Mouse (Mus musculus): ENCODE measurements around the gene Rpf2.

Gene Rpf2

DNA sequence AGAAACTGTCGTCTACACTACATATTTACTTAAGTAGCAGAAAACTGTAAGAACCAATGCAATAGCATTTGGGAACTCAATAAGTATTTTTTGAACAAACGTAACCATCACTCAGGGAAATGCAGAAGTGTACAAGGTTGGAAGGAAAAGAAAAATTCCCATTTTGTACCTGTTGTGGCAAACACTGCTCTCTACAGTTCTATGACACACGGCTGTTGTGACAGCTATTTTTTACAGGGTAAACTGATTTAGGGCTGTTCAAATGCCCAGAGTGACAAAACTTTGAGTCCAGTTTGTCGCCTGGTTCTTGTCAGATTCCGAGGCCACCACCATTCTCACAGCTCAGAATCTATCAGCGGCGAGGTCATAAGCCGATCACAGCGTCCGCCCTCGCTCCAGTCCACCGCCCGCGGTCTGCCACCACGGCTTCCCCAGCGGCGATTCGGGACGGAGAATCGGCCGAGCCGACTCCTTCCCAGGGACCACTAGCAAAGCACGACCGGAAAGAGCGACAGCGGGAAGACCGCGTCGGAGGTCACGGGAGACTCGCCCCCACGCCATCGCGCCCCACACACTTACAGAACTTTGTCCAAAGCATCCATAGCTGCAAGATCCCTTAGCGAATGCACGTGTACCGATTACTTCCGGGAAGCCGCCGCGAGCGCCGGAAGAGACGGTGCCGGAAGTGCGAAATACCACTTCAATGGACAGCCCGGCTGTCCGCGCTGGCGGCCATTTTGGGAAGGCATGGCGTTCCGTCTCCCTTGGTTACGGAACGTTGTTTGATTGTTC is at the start of gene Rpf2:
TSS of gene Rpf2 (minus strand) at position 663 of the 792 bp plus-strand sequence.
- peak; percentile 85 for DNase-seq

DNA sequence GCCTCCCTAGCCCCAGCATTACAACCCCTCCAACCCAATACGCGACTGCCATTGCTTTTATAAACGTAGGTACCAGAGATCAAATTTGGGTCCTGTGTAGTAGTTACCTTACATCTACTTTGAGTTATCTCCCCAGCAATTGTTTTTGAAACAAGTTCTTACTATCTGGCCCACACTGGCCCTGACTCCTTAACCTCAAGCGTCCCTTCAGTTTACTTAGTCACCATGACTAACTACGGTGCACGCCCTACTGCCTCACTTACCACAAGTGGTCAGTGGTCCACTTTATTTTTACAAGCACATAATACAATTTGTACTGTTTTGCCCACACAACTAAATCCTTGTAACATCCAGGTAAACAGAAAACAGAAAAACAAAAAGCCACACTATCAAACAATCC is 45.8 kb upstream of the Rpf2 start:
- DNase-seq: no peak

- DNase-seq: no peak
Observed at GRCm38 (mm10) chr10:40286767-40287166, 39.9 kb upstream of the Rpf2 start.

GRCm38 (mm10) chr10:40285571-40285970 is 38.7 kb upstream of the Rpf2 start:
- no peak for DNase-seq

DNA sequence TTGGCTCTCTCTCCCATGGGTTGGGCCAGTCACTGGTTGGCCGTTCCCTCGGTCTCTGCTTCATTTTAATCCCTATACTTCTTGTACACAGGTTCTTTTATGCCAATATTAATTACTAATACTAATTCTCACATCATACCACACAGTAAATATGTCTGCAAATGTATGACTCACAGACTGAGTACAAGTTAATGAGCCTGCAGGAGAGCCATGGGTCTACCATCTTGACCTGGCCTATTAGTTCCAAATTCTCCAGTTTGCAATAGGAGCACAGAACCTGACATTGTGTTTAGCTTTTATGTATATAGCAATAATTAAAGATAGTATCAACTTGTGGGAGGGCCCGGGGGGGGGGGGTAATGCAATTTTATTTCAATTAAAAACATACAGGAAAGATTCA is 38.2 kb upstream of the Rpf2 start:
- no peak for DNase-seq

DNA sequence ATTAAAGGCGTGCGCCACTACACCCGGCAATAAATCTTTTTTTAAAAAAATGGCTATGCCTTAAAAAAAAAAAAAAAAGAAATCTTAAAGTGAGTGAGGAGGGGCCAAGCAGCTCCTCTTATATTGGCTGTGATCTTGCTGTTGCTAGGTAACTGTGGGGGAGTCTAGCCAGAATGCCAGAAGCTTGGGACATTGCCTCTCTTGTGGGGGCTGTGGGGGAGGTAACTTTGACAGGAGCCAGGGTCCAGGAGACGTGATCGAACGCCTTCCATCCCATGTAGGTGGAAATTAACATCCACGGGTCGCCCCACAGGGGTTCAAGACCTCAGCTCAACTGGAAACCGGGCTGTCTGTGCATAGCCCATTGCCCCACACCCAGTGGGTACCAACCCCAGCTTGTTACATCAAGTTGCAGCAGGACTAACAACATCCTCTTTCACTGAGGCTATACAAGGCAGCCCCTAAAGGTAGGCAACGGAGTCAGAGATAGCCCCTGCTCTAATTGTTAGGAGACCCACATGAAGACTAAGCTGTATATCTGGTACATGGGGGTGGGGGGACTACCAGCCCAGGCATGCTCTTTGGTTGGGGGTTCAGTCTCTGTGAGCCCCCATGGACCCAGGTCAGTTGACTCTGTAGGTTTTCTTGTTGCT is 37.5 kb upstream of the Rpf2 start:
- no peak for DNase-seq

DNA sequence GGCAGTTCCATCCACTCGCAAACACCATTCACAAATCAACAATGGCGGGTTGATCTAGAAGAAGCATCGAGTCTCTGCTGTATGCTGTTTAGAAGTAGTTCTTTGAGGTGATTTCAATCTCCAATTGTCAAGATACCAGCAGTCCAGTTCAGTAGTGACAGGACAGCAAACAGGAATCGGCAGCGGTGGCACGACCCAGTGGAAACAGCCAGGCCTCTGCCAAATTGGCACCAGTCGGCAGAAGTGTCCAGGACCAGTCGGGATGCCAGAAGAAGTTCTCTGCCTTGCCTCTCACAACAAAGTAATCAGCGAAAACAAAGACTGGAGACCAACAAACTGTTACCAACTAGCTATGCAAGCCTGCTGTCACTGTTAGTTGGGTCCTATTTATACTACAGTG is 36.8 kb upstream of the Rpf2 start:
- DNase-seq: no peak

DNA sequence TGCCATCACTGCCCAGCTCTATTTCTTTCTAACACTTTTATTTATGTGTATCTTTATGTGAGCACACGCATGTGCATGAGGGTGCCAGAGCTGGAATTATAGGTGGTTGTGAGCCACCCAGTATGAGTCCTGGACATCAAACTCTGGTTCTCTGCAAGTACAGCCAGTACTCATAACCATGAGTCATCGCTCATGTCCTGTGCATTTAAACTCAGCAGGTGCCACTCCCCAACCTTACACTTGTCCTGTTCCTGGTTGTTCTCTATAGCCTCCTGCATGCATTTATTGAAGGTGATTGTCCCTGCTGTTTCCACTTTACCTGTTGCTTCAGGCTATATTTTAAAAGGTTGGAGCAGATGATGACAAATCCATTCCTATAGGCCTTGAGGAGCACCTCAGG is 34.7 kb upstream of the Rpf2 start:
- no peak for DNase-seq

GRCm38 (mm10) chr10:40278317-40278716 is 31.5 kb upstream of the Rpf2 start:
- no peak for DNase-seq

- no peak for DNase-seq
Observed at GRCm38 (mm10) chr10:40275991-40276390, 29.2 kb upstream of the Rpf2 start.

DNA sequence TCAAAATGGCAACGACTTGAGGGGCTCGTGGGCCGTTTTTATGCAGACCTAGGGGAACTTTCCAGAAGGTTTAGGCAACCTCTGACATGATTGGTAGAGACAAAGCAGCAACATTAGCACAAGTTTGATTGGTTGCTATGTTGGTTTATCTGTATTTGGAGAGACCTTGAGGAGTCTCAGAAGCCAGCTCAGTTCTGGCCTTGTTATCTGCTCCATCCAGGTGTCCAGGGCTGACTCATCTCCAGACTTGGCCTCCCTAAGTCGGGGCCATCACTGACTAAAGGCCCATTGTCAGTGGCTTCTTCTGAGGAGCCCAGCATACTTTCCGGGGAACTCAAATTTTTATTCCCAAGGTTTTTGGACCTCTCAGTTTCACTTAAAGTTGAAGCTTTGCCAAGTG is 27.1 kb upstream of the Rpf2 start:
- no peak for DNase-seq

- DNase-seq: no peak
Observed at GRCm38 (mm10) chr10:40271216-40271615, 24.4 kb upstream of the Rpf2 start.

DNA sequence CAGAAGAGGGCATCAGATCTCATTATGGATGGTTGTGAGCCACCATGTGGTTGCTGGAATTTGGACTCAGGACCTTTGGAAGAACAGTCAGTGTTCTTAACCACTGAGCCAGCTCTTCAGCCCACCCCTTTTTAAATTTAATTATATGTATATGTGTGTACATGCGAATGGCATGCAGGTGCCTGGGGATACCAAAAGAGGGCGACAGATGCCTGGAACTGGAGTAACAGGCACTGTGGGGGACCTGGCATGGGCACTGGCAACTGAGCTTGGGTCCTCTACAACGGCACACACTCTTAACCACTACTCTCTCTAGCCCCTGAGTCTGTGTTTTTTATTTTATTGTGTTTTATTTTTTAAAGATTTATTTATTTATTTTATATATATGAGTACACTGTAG is 18.1 kb upstream of the Rpf2 start:
- DNase-seq: no peak

- DNase-seq: no peak
Observed at GRCm38 (mm10) chr10:40263691-40264090, 16.9 kb upstream of the Rpf2 start.

DNA sequence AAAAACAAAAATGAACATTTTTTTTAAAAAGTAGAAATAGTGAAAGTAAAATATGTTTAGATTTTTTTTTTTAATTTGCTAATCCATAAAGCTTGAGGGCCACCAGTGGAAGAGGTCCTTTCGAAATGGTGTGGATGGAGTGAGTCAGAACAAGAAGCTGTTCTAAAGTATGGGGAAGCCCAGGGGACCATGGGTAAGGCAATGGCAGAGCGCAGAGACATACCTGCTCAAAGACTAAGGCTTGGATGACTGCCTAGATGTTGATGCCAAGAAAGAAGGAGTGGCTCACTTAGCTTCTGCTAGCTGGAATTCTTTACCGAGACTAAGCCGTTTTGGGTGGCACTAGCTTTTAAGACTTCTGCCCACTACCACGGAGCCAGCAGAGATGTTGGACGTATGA is 15.4 kb upstream of the Rpf2 start:
- no peak for DNase-seq

DNA sequence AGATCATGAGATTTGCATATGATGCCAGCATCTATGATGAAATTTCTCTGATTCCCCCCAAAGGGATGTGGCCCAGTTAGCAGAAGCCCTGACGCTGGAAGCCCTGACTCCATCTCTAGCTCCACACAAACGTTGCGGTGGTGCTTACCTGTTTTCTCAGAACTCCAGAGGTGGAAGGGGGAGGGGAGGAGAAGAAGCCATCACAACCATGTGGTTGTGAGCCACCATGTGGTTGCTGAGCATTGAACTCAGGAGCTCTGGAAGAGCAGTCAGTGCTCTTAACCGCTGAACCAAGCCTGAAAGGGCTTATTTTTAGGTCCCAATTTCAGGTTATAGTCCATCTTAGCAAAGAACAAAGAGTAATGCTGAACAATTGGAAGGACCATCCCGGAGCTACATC is 13.5 kb upstream of the Rpf2 start:
- no peak for DNase-seq

GRCm38 (mm10) chr10:40259542-40259941 is 12.7 kb upstream of the Rpf2 start:
- DNase-seq: no peak

GRCm38 (mm10) chr10:40258976-40259375 is 12.1 kb upstream of the Rpf2 start:
- peak; percentile 61 to 74 for DNase-seq

DNA sequence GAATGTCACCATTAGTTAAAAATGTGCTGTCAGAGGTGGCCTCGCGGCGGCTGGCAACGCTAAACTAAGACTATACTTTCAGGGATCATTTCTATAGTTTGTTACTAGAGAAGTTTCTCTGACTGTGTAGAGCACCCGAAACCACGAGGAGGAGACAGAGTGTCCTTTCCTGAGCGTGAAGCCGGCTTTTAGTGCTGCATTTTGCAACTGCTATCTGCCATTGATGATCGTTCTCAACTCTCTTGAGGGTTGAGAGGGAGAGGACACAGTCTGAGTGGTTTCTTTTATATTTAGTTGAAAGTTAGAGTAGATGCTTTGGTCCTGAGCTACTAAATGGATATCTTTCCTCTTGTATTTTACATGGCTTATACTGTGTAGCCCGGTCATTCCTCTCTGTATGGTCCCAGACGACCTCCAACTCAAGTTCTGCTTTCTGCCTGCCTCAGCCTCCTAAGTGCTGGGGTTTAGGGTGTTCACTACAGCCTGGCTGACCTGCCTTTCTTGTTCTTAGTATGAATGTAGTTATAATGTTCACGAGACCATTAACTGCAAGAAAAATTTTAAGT is 11.6 kb upstream of the Rpf2 start:
- peak; percentile 53 to 64 for DNase-seq

DNA sequence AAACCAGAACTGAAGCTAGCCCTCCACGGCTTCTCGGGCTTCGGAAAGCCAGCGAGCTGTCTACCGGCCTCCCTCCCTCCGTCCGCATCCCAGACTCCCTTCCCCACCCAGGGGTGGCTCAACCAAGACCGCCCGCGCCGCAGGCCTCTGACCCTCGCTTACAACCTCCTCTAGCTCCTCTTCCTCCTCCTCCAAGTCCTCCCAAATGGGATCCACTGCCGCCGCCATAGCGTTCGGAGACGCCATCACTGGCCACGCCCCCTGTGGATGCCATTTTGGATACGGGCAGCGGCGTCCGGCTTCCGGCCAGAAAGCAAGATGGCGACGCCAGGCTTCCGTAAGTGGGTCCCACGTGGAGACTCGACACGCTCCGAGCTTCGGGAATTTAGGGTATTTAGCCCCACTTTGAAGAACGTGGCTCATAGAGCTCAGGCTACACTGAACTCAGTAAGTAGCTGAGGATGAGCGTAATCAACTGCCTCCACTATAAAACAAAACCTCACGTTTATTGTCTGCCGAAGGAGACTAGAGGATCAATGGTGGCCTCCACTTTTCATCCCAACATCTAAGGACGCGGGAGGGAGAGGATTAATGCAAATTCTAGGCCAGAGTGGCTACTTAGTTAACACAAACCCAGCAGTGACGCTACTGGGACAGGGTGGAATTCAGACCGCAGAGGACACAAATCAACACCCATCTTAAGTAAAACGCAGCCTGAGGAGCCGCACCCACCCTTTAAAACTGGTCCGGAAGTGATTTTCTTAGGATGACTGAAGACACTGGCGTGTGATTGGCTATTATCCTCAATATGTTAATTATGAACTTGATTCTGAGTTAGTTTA is 10.8 kb upstream of the Rpf2 start, which contains the start of gene Gtf3c6:
TSS of gene Gtf3c6 (minus strand) at position 695 of the 842 bp plus-strand sequence.
- DNase-seq: peak; percentile 98

- peak; percentile 56 to 62 for DNase-seq
Observed at GRCm38 (mm10) chr10:40256716-40257115, 9.9 kb upstream of the Rpf2 start.

DNA sequence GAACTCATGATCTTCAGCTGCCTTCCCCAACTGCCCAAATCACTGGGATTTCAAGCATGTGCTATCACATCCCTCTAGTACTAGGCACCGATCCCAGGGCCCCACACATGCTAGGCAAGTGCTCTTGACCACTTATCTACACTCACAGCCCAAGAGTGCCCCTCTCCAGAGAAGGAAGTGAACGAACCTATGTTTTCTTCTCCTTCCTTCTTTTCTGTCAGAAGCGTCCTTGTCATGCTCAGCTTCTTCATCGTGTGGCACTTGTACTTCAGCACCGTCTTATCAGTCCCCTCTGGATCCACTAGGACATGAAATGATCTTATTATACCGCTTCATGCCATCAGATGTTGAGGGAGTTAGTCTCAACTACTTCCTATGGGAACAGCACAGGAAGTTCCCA is 4.1 kb upstream of the Rpf2 start:
- DNase-seq: no peak

GRCm38 (mm10) chr10:40249625-40250024 is 2.8 kb upstream of the Rpf2 start:
- DNase-seq: peak; percentile 21 to 22

All from cerebellum, postnatal 14 days (tissue).